Mouse (Mus musculus) C2C12 (cell line): ENCODE measurements at regions not wholly inside any gene's neighbourhood (a gene's known extent, or its start where the extent isn't known, plus 50 kb on each side); places are given as distances from the start of the nearest gene placed in this dataset.

Experiments
- CEBPB ChIP-seq: IDR thresholded peaks from one replicate; pipeline ENCODE4 v1.6.1; 2011; ENCODE audit warnings: low read depth, mild to moderate bottlenecking, control low read depth, moderate library complexity
- CTCF ChIP-seq: IDR thresholded peaks from one replicate; pipeline ENCODE4 v1.5.1; 2011; ENCODE audit not compliant: control insufficient read depth, insufficient read depth, insufficient read length
- MAX ChIP-seq: IDR thresholded peaks from one replicate; pipeline ENCODE4 v1.6.1; 2011; ENCODE audit warnings: mild to moderate bottlenecking, control low read depth
- USF1 ChIP-seq: IDR thresholded peaks from one replicate; pipeline ENCODE4 v1.6.1; 2011; ENCODE audit warnings: low read depth, mild to moderate bottlenecking, control low read depth, moderate library complexity

GRCm38 (mm10) chr9:23674833-23675232, 423.0 kb upstream of the Npsr1 start:
- TF ChIP-seq CTCF (no peak), MAX (no peak), USF1 (no peak), CEBPB (no peak)
